Mouse (Mus musculus): ENCODE results near the gene Tmem86b.

DNA sequence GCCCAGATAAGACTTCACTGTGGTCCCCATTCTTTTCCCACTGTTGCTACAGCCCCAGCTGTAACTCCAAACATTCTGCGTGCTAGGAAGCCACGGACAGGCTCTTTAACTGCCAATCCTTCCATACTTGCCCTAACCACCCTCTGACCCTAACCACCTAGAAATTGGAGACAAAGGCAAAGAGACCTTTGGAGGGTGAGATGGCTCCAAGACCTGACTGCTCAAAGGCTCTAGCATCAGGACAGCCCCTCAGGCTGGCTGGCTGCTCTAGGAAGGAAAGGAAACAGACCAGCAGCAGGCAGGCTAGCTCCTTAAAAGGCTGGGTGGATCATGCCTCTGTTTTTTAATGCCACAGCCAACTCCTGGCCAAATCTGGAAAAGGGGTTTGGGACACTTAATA, 23.0 kb upstream of the Tmem86b start:
- TF ChIP-seq FOSL1 (IDR thresholded peaks at IDR 0.05; ENCODE audit: insufficient read depth, low read length, poor library complexity, severe bottlenecking) (no peak), CTCF (IDR thresholded peaks at IDR 0.05; ENCODE audit: control insufficient read depth, insufficient read depth, insufficient read length) (no peak)

Data from C2C12 (cell line).